Mouse (Mus musculus) stomach, embryonic 15.5 days (tissue): ENCODE measurements around the gene Hdac8. TPM values are rescaled to one million over a fixed set of nuclear protein-coding genes. Genes with fewer than 3 reads are reported as not detected.

ENCODE experiments used
- ATAC-seq: fragments of 200-750 bp; cut with Nextera tagmentation; 2 replicates; pipeline ENCODE4 v1.8.0; 2017; ENCODE audit warnings: low read depth, moderate number of reproducible peaks, moderate TSS enrichment; ENCODE audit not compliant: insufficient read depth, low FRiP score
- H3K27ac ChIP-seq: fragments of 300-500 bp; sonication (generic); 2 replicates; pipeline ENCODE4 v1.5.1; 2015; ENCODE audit warnings: mild to moderate bottlenecking, inconsistent platforms
- H3K27me3 ChIP-seq: fragments of 300-500 bp; sonication (generic); replicated peaks from 2 replicates; pipeline ENCODE4 v1.6.1; 2015; ENCODE audit warnings: inconsistent platforms
- H3K36me3 ChIP-seq: fragments of 300-500 bp; sonication (generic); 2 replicates; pipeline ENCODE4 v1.6.1; 2015; ENCODE audit warnings: inconsistent platforms
- H3K4me1 ChIP-seq: fragments of 300-500 bp; sonication (generic); 2 replicates; pipeline ENCODE4 v1.6.1; 2015; ENCODE audit warnings: inconsistent platforms
- H3K4me2 ChIP-seq: fragments of 300-500 bp; sonication (generic); 2 replicates; pipeline ENCODE4 v1.6.1; 2015; ENCODE audit warnings: mild to moderate bottlenecking, inconsistent platforms
- H3K4me3 ChIP-seq: fragments of 300-500 bp; sonication (generic); replicated peaks from 2 replicates; pipeline ENCODE4 v1.5.1; 2015; ENCODE audit warnings: inconsistent platforms
- H3K9ac ChIP-seq: fragments of 300-500 bp; sonication (generic); 2 replicates; pipeline ENCODE4 v1.6.1; 2015; ENCODE audit warnings: inconsistent platforms
- H3K9me3 ChIP-seq: fragments of 300-500 bp; sonication (generic); 2 replicates; pipeline ENCODE4 v1.6.1; 2016; ENCODE audit warnings: inconsistent platforms
- WGBS: fragments of 180-500 bp; shearing (Covaris S2); methylation state at CpG from one replicate; pipeline ENCODE4 v1.1.7; 2015; 5-methylcytosine and 5-hydroxymethylcytosine counted together
- polyA plus RNA-seq: library from polyadenylated mRNA; unstranded; fragments of >200 nt; fragmentation: Nextera tagmentation; extraction: Ambion mirVana; gene quantifications from 2 replicates; pipeline ENCODE4 v1.2.1, GENCODE M21; 2015

Gene Hdac8
- polyA plus RNA-seq, 1 experiment from 2014 or later: 11.4 TPM

GRCm38 (mm10) chrX:102416386-102416785, 88.8 kb downstream of the Hdac8 start:
- Histone ChIP-seq H3K4me3 (no peak overlapping the region), H3K27me3 (no peaks in the 10 kb centered on the region), H3K36me3 (no peaks in the 10 kb centered on the region), H3K9me3 (no peaks in the 10 kb centered on the region), H3K4me1 (no peaks in the 10 kb centered on the region), H3K9ac (no peak overlapping the region), H3K27ac (no peak overlapping the region), H3K4me2 (no peak overlapping the region)
- 61% methylated on average over 4 of the region's 4 CpGs for whole genome bisulfite sequencing
- no peak for ATAC-seq

- 87% methylated on average over 3 of the region's 3 CpGs for WGBS
- ATAC-seq: no peak
- H3K36me3 ChIP-seq: no peaks in the 10 kb centered on the region
Measured at GRCm38 (mm10) chrX:102384765-102385164, 120.4 kb downstream of the Hdac8 start.

GRCm38 (mm10) chrX:102383151-102383550, 122.0 kb downstream of the Hdac8 start:
- Histone ChIP-seq H3K4me1 (no peaks in the 10 kb centered on the region), H3K36me3 (no peaks in the 10 kb centered on the region), H3K9ac (no peak overlapping the region), H3K4me3 (no peak overlapping the region), H3K9me3 (no peaks in the 10 kb centered on the region), H3K4me2 (no peak overlapping the region), H3K27ac (no peak overlapping the region), H3K27me3 (0 out of 2 replicates have a peak, but pooled peaks cover 4% of the 10 kb centered on the region)
- no peak for ATAC-seq
- 58% methylated on average over 7 of the region's 7 CpGs for WGBS

More at GRCm38 (mm10) chrX:102384765-102385164, 120.4 kb downstream of the Hdac8 start:
- Histone ChIP-seq H3K27me3 (0 out of 2 replicates have a peak, but pooled peaks cover 4% of the 10 kb centered on the region), H3K4me1 (no peaks in the 10 kb centered on the region), H3K9me3 (no peaks in the 10 kb centered on the region), H3K4me3 (no peak overlapping the region), H3K9ac (no peak overlapping the region), H3K4me2 (no peak overlapping the region), H3K27ac (no peak overlapping the region)

DNA sequence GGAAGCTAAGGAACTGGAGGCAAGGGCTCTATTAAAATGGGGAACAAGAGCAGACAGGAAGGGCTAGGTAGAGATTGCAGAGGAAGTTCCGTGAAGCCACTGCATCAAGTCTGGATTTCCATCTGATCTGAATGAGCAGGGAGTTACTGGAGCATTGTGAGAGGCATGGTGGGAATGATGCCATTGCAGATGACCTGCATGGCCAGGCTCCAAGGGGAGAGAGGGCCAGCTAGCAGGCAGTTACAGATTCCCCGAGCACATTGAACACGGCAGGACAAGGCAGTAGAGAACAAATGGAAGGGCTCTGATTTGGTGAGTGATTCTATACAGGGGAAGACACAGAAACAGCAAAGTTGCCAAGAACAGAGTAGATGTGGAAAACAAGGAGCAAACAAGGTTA, 138.6 kb downstream of the Hdac8 start:
- WGBS: 81% methylated on average over 3 of the region's 3 CpGs
- 0 out of 2 replicates have a peak, but pooled peaks cover 4% of the 10 kb centered on the region for H3K27me3 ChIP-seq
- no peak overlapping the region for H3K9ac ChIP-seq
- ATAC-seq: no peak
- no peak overlapping the region for H3K4me2 ChIP-seq
- no peaks in the 10 kb centered on the region for H3K4me1 ChIP-seq
- no peak overlapping the region for H3K4me3 ChIP-seq
- H3K27ac ChIP-seq: no peak overlapping the region
- no peaks in the 10 kb centered on the region for H3K36me3 ChIP-seq
- no peaks in the 10 kb centered on the region for H3K9me3 ChIP-seq

DNA sequence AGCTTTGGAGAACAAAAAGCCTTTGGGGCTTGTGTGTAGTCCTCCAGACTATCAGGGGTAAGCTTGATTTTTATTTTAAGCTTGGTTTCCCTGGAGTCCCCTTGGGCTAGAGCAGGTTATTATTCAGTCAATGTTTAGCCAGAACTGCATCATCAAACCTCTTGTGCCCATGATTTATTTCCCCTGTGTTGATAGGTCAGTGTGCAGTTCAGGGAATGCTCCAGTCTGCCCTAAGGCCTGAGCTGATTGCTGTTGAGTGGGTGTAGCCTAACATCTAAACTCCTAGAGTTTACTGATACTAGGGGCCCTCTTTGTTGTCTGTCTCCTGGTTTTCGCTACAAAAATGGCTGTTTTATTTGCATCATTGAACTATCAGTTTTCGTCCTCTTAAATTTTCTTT, 142.9 kb downstream of the Hdac8 start:
- Histone ChIP-seq H3K27me3 (no peaks in the 10 kb centered on the region), H3K4me1 (no peaks in the 10 kb centered on the region), H3K9me3 (no peaks in the 10 kb centered on the region), H3K4me3 (no peak overlapping the region), H3K36me3 (no peaks in the 10 kb centered on the region), H3K4me2 (no peak overlapping the region), H3K27ac (no peak overlapping the region), H3K9ac (no peak overlapping the region)
- ATAC-seq: no peak
- 73% methylated on average over 2 of the region's 2 CpGs for WGBS

- WGBS: 84% methylated on average over 3 of the region's 3 CpGs
- Histone ChIP-seq H3K4me3 (no peak overlapping the region), H3K4me2 (no peak overlapping the region), H3K27ac (no peak overlapping the region), H3K9me3 (no peaks in the 10 kb centered on the region), H3K36me3 (no peaks in the 10 kb centered on the region), H3K27me3 (no peaks in the 10 kb centered on the region), H3K9ac (no peak overlapping the region), H3K4me1 (no peaks in the 10 kb centered on the region)
- no peak for ATAC-seq
Measured at GRCm38 (mm10) chrX:102353412-102353811, 151.7 kb downstream of the Hdac8 start.

DNA sequence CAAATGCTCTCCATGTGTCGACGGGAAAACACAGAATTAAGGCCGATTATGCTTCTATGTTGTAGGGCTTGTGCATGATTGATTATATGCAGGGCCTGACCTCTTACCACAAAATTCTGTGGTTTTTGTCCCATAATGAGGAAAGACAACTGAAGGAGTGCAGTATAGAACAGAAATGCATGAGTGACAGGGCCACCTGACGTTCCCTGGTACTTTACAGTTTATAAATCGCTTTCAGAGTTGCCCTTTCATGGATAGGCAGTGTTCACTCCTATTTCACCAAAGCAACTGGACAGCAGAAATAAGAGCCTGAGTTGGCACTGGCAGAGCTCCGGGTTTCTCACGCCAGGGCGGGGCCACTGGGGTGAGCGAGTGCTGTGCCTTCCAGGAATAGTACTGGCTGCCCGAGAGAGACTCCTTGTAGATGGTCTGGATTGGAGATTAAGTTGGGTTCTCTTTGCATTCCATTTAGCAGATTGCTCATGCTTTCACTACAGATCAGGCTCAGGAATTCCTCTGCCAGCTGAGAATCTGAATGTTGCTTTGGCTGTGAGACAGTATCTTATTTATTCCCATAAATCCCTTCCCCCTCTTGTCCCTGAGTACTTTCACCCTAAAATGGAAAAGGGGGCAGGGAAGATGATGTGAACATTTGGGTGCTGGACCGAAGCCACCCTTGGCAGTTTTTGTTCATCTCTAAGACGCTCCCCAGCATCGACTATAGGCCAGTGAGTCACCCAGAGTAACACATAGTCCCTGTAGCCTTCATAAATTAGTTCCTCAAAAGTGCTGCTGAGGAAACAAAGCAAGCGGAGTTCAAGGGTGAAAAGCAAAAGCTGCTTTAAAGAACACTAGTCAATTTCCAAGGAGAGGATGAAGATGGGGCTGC, 155.1 kb downstream of the Hdac8 start:
- WGBS: 60% methylated on average over 14 of the region's 14 CpGs
- Histone ChIP-seq H3K27ac (no peak overlapping the region), H3K9me3 (no peaks in the 10 kb centered on the region), H3K4me2 (no peak overlapping the region), H3K27me3 (no peaks in the 10 kb centered on the region), H3K36me3 (no peaks in the 10 kb centered on the region), H3K4me1 (no peaks in the 10 kb centered on the region), H3K4me3 (no peak overlapping the region), H3K9ac (no peak overlapping the region)
- no peak for ATAC-seq

GRCm38 (mm10) chrX:102348886-102349486, 156.2 kb downstream of the Hdac8 start:
- Histone ChIP-seq H3K4me3 (no peak overlapping the region), H3K4me2 (no peak overlapping the region), H3K36me3 (no peaks in the 10 kb centered on the region), H3K27me3 (no peaks in the 10 kb centered on the region), H3K27ac (no peak overlapping the region), H3K9ac (no peak overlapping the region), H3K9me3 (no peaks in the 10 kb centered on the region), H3K4me1 (no peaks in the 10 kb centered on the region)
- ATAC-seq: no peak
- 46% methylated on average over 9 of the region's 9 CpGs for WGBS

GRCm38 (mm10) chrX:102341688-102342087, 163.5 kb downstream of the Hdac8 start:
- ATAC-seq: no peak
- no peak overlapping the region for H3K4me2 ChIP-seq
- no peak overlapping the region for H3K27ac ChIP-seq
- H3K4me3 ChIP-seq: no peak overlapping the region
- H3K27me3 ChIP-seq: no peaks in the 10 kb centered on the region; the same call in 1 of the 2 replicates
- H3K4me1 ChIP-seq: no peaks in the 10 kb centered on the region
- no peaks in the 10 kb centered on the region for H3K9me3 ChIP-seq
- WGBS: 71% methylated on average over 4 of the region's 4 CpGs
- no peak overlapping the region for H3K9ac ChIP-seq
- no peaks in the 10 kb centered on the region for H3K36me3 ChIP-seq

GRCm38 (mm10) chrX:102339396-102340155, 165.6 kb downstream of the Hdac8 start:
- no peak for ATAC-seq
- H3K9ac ChIP-seq: no peak overlapping the region
- WGBS: 39% methylated on average over 8 of the region's 8 CpGs

DNA sequence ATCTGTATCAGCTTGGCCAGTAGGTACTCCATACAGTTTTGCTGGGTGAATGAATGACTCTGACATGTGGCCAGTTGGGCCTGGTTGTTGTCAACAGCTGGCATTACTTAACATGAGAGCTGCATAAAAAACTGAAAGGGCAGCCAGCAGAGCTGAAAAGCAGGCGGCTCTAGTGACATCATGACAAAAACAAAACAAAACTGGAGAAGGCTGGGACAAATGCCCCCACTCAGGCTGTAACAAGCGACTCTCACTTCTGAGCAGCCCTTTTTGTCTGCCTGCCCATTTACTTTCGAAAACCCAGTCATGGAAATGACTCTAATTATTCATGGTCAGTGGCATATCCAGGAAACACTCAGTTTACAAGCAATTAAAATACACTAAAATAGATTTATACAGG, 185.5 kb downstream of the Hdac8 start:
- 59% methylated on average over 3 of the region's 3 CpGs for WGBS
- Histone ChIP-seq H3K9ac (no peak overlapping the region), H3K9me3 (no peaks in the 10 kb centered on the region), H3K27me3 (no peaks in the 10 kb centered on the region), H3K4me1 (no peaks in the 10 kb centered on the region), H3K27ac (no peak overlapping the region), H3K4me3 (no peak overlapping the region), H3K4me2 (no peak overlapping the region), H3K36me3 (no peaks in the 10 kb centered on the region)
- ATAC-seq: no peak

More at GRCm38 (mm10) chrX:102339396-102340155, 165.6 kb downstream of the Hdac8 start:
- H3K27ac ChIP-seq: no peak overlapping the region
- H3K9me3 ChIP-seq: no peaks in the 10 kb centered on the region
- no peaks in the 10 kb centered on the region for H3K4me1 ChIP-seq
- H3K36me3 ChIP-seq: no peaks in the 10 kb centered on the region
- no peak overlapping the region for H3K4me3 ChIP-seq
- H3K27me3 ChIP-seq: no peaks in the 10 kb centered on the region; the same call in 1 of the 2 replicates
- H3K4me2 ChIP-seq: no peak overlapping the region

- H3K36me3 ChIP-seq: no peaks in the 10 kb centered on the region
- no peaks in the 10 kb centered on the region for H3K9me3 ChIP-seq
- no peaks in the 10 kb centered on the region for H3K27me3 ChIP-seq
- no peak for ATAC-seq
- H3K4me1 ChIP-seq: no peaks in the 10 kb centered on the region
- H3K27ac ChIP-seq: no peak overlapping the region
- H3K4me3 ChIP-seq: no peak overlapping the region
- H3K9ac ChIP-seq: no peak overlapping the region
- H3K4me2 ChIP-seq: no peak overlapping the region
Measured at GRCm38 (mm10) chrX:102319252-102319651, 185.9 kb downstream of the Hdac8 start.
